Mouse (Mus musculus) CD4-positive, CD25-positive, alpha-beta regulatory T cell, adult 4 months (primary cell): ENCODE data around the gene Vamp5. TPM values are rescaled to one million over a fixed set of nuclear protein-coding genes. Genes with fewer than 3 reads are reported as not detected.

Source experiments
- ATAC-seq: one replicate; pipeline ENCODE4 v1.8.0; 2017
- polyA plus RNA-seq, 2 experiments: library from polyadenylated mRNA; unstranded; fragments of 100-300 nt; shearing (Covaris generic); gene quantifications; one replicate each; pipeline ENCODE4 v1.2.1; 2017

Gene Vamp5
- polyA plus RNA-seq, 2 experiments from 2014 or later, result 66.7 to 70.3 TPM

- peak; percentile 35 for ATAC-seq
These were observed 35.7 kb downstream of the Vamp5 start for GRCm38 (mm10) chr6:72344396-72345073.

- ATAC-seq, result no peak
These were observed 39.8 kb downstream of the Vamp5 start for GRCm38 (mm10) chr6:72340481-72340880.

- ATAC-seq, result no peak
These were observed 47.2 kb downstream of the Vamp5 start for GRCm38 (mm10) chr6:72333111-72333510.

GRCm38 (mm10) chr6:72330133-72330532, 50.1 kb downstream of the Vamp5 start:
- ATAC-seq, result no peak

GRCm38 (mm10) chr6:72329019-72329418, 51.2 kb downstream of the Vamp5 start:
- no peak for ATAC-seq

- peak; percentile 64 for ATAC-seq
These were observed 54.0 kb downstream of the Vamp5 start for GRCm38 (mm10) chr6:72326274-72326673.

- no peak for ATAC-seq
These were observed 56.3 kb downstream of the Vamp5 start for GRCm38 (mm10) chr6:72323786-72324508.

- ATAC-seq, result no peak
These were observed 57.3 kb downstream of the Vamp5 start for GRCm38 (mm10) chr6:72322936-72323335.

GRCm38 (mm10) chr6:72319019-72319418, 61.2 kb downstream of the Vamp5 start:
- ATAC-seq, result no peak

Other genes starting within 250 kb of the Vamp5 start
- gene Atoh8, start 144.9 kb downstream of the Vamp5 start, polyA plus RNA-seq, result not detected
- gene Sftpb, start 75.9 kb downstream of the Vamp5 start, polyA plus RNA-seq, result not detected
- 10 to 100 TPM; 19.2 to 19.7 TPM for gene Usp39, start 35.3 kb downstream of the Vamp5 start, polyA plus RNA-seq
- gene 0610030E20Rik, start 33.2 kb downstream of the Vamp5 start, polyA plus RNA-seq, result 10 to 100 TPM; 17.7 to 18.4 TPM
- 1 to 10 TPM in 1 of 2 experiments, under 1 TPM in 1; 0.57 to 1.6 TPM for gene Tmem150a, start 25.0 kb downstream of the Vamp5 start, polyA plus RNA-seq
- gene Rnf181, start 13.5 kb downstream of the Vamp5 start, polyA plus RNA-seq, result 100 to 1,000 TPM; 141 to 148 TPM
- gene Vamp8, start 10.2 kb upstream of the Vamp5 start, polyA plus RNA-seq, result 100 to 1,000 TPM; 326 to 346 TPM
- gene Ggcx, start 33.8 kb upstream of the Vamp5 start, polyA plus RNA-seq, result 10 to 100 TPM in 1 of 2 experiments, 1 to 10 TPM in 1; 5.6 to 11.6 TPM
- gene Mat2a, start 59.1 kb upstream of the Vamp5 start, polyA plus RNA-seq, result 100 to 1,000 TPM; 222 to 239 TPM
- not detected for gene Sh2d6, start 141.2 kb upstream of the Vamp5 start, polyA plus RNA-seq
- 100 to 1,000 TPM; 547 to 812 TPM for gene Capg, start 163.9 kb upstream of the Vamp5 start, polyA plus RNA-seq
- 10 to 100 TPM; 22.9 to 32.2 TPM for gene Elmod3, start 217.9 kb upstream of the Vamp5 start, polyA plus RNA-seq
- 1 to 10 TPM; 5.3 to 5.7 TPM for gene Retsat, start 218.0 kb upstream of the Vamp5 start, polyA plus RNA-seq
- gene Tgoln1, start 236.5 kb upstream of the Vamp5 start, polyA plus RNA-seq, result 100 to 1,000 TPM; 114 to 143 TPM